Mouse (Mus musculus): ENCODE measurements around the gene Pnlip.

Pnlip gene

GRCm38 (mm10) chr19:58726551-58726950, 74.3 kb downstream of the Pnlip start:
- DNase-seq (ENCODE audit: low spot score), result no peak

DNA sequence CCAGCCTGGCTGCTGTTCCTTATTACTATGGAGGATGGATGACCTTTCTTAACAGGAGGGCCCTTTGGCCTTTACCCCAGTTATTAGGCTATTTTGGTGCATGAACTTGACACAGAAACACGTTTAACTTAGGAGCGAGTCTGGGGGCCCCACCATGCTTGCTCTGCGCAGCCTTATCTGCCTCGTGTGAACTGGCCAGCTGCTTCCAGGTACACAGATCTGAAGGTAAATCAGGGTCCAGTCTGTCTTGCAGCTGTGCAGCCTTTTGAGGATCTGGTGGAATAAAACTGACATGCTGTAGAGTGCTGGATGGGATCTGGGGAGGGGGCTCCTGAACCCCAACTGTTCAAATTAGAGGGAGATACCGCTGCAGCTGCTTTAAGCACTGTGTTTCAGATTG, 75.5 kb downstream of the Pnlip start:
- DNase-seq (ENCODE audit: low spot score), result no peak

- DNase-seq (ENCODE audit: low spot score), result no peak
Observed at GRCm38 (mm10) chr19:58728445-58729031, 76.2 kb downstream of the Pnlip start, which contains the start of gene Pnliprp1. Gene Pnliprp1, plus strand, starts transcription at chr19:58728887.

All from embryo, embryonic 10.5 days (tissue).